Mouse (Mus musculus) lung, postnatal 0 days (tissue): ENCODE data around the gene Kcnq1.

Source experiments
- CTCF ChIP-seq: IDR thresholded peaks from 2 replicates; pipeline ENCODE4 v1.5.1; 2016; ENCODE audit warnings: antibody characterized with exemption, mild to moderate bottlenecking
- EP300 ChIP-seq: IDR thresholded peaks from 2 replicates; pipeline ENCODE4 v1.6.1; 2016; ENCODE audit warnings: antibody characterized with exemption, mild to moderate bottlenecking, control low read depth

DNA sequence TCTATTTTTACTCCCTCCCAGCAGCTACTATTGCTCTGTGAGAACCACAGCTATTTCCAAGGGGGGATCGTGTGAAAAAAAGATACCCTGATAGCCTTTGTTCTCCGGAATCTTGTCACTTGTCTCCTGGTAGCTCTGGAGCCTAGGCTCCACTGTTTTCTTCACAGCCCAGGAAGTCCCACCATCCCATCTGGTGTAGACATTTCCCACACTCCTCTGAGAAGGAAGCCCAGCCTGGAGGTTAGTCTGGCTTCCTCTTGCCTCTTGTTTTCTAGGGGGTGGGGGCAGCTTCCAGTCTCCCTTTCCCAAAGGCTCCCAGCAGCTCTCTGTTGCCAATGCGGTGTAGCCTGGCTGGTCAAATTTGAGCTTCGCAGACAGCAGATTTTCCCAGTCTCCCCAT lies 251.7 kb downstream of the Kcnq1 start:
- TF ChIP-seq CTCF (no peak), EP300 (no peak)
